Mouse (Mus musculus) thymus, adult 2 months (tissue): ENCODE results near the gene Ivd. TPM values are rescaled to one million over a fixed set of nuclear protein-coding genes. Genes with fewer than 3 reads are reported as not detected.
A peak's percentile ranks its signal among the peaks of the same experiment; 100 is the strongest.

Experiments used
- DNase-seq: peaks from one replicate; pipeline ENCODE4 v3.0.0; 2021
- H3K27ac ChIP-seq: fragments of 200-500 bp; 2 replicates; pipeline ENCODE4 v1.5.1; 2012; ENCODE audit warnings: low read length, control low read depth; ENCODE audit not compliant: control insufficient read depth, insufficient read depth
- H3K27me3 ChIP-seq: fragments of 200-500 bp; 2 replicates; pipeline ENCODE4 v1.6.1; 2012; ENCODE audit warnings: mild to moderate bottlenecking, low read length, moderate library complexity, mixed read lengths; ENCODE audit not compliant: control insufficient read depth, insufficient read depth
- H3K36me3 ChIP-seq: fragments of 200-500 bp; 2 replicates; pipeline ENCODE4 v1.6.1; 2012; ENCODE audit warnings: mild to moderate bottlenecking, low read length, moderate library complexity; ENCODE audit not compliant: control insufficient read depth, insufficient read depth
- H3K4me1 ChIP-seq: fragments of 200-500 bp; replicated peaks from 2 replicates; pipeline ENCODE4 v1.6.1; 2012; ENCODE audit warnings: low read length; ENCODE audit not compliant: control insufficient read depth, insufficient read depth
- H3K4me3 ChIP-seq: fragments of 200-500 bp; 2 replicates; pipeline ENCODE4 v1.5.1; 2012; ENCODE audit warnings: mild to moderate bottlenecking, low read length, control low read depth, moderate library complexity; ENCODE audit not compliant: control insufficient read depth, insufficient read depth
- CTCF ChIP-seq: fragments of 200-500 bp; IDR thresholded peaks from 2 replicates; pipeline ENCODE4 v1.5.1; 2012; ENCODE audit warnings: mild to moderate bottlenecking, control low read depth, low read length, moderate library complexity, borderline replicate concordance; ENCODE audit not compliant: control insufficient read depth, poor library complexity, insufficient read depth; ENCODE audit errors: extremely low read depth
- POLR2A ChIP-seq: fragments of 200-500 bp; IDR thresholded peaks from 2 replicates; pipeline ENCODE4 v1.6.1; 2012; ENCODE audit warnings: mild to moderate bottlenecking, low read length, control low read depth, moderate library complexity; ENCODE audit not compliant: control insufficient read depth, poor library complexity, insufficient read depth; ENCODE audit errors: extremely low read depth
- WGBS: fragments of 180-500 bp; shearing (Covaris S2); methylation state at CpG from one replicate; pipeline ENCODE4 v1.1.7; 2018; 5-methylcytosine and 5-hydroxymethylcytosine counted together
- polyA plus RNA-seq: library from polyadenylated mRNA; depleted of rRNA; stranded (reverse); fragments of >200 nt; gene quantifications from 2 replicates; pipeline ENCODE4 v1.2.3, GENCODE M21; 2012

The Ivd gene
- polyA plus RNA-seq, 1 experiment = 50.6 TPM

DNA sequence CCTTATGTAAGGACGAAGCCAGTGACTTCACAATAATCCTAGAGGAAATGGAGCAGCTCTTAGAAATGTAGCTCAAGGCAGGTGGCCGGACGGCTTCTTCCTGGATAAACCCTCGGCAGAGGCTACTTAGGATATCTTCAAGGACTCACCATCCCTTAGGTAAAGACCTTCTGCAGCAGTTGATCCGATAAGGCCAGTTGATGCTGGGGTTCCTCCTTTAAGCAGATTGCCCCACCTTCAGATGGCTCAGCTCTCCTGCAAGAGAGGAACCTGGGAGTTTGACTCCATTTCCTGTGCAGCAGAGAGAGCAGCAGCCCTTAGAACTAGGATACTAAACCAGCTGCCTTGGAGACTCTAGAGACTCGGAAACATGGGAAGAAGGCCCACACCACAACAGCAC is 27.7 kb upstream of the Ivd start:
- Histone ChIP-seq H3K27ac (no peak overlapping the region), H3K36me3 (peaks cover 37% of the 10 kb centered on the region), H3K27me3 (no peaks in the 10 kb centered on the region), H3K4me3 (no peak overlapping the region), H3K4me1 (no peaks in the 10 kb centered on the region)
- no peak for TF ChIP-seq CTCF
- TF ChIP-seq POLR2A = no peak
- no peak for DNase-seq
- 92% methylated on average over 6 of the region's 6 CpGs for WGBS

DNA sequence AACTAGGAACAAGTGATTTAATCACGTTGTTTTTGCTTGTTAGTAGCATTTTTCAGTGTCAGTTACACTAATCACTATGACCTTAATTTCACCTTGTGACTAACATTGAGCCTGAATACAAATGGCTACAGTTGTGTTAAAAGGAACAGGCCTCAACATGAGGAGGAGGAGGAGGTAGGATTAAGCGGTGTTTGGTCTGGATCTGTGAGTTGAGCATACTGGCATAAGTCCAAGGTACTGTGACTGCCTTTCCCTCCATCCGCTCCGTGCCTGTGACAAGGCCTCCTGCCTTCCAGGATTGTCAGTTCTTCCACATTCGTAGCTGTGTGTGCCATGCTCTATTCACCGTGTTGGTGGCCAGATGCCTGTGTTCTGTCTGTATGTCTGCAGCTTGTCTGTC is 26.6 kb upstream of the Ivd start:
- Histone ChIP-seq H3K27ac (no peak overlapping the region), H3K36me3 (peaks cover 30% of the 10 kb centered on the region), H3K27me3 (no peaks in the 10 kb centered on the region), H3K4me3 (no peak overlapping the region), H3K4me1 (no peaks in the 10 kb centered on the region)
- no peak for DNase-seq
- 95% methylated on average over 6 of the region's 6 CpGs for WGBS
- TF ChIP-seq POLR2A (no peak), CTCF (no peak)

- Histone ChIP-seq H3K4me1 (no peaks in the 10 kb centered on the region), H3K27me3 (no peaks in the 10 kb centered on the region), H3K36me3 (peaks cover 17% of the 10 kb centered on the region; the same call in 1 of the 2 replicates), H3K4me3 (no peak overlapping the region), H3K27ac (no peak overlapping the region)
- no peak for TF ChIP-seq CTCF
- TF ChIP-seq POLR2A = no peak
- DNase-seq = no peak
- 30% methylated on average over 5 of the region's 5 CpGs for WGBS
Observed at GRCm38 (mm10) chr2:118838330-118838729, 23.4 kb upstream of the Ivd start.

GRCm38 (mm10) chr2:118841186-118841585 is 20.6 kb upstream of the Ivd start:
- Histone ChIP-seq H3K27me3 (no peaks in the 10 kb centered on the region), H3K27ac (no peak overlapping the region), H3K4me1 (peaks cover 7% of the 10 kb centered on the region), H3K36me3 (no peaks in the 10 kb centered on the region), H3K4me3 (no peak overlapping the region)
- no peak for DNase-seq
- WGBS = 84% methylated on average over 5 of the region's 5 CpGs
- TF ChIP-seq POLR2A (no peak), CTCF (no peak)

GRCm38 (mm10) chr2:118841774-118842173 is 20.0 kb upstream of the Ivd start:
- DNase-seq = no peak
- WGBS = 77% methylated on average over 4 of the region's 4 CpGs
- Histone ChIP-seq H3K4me3 (no peak overlapping the region), H3K36me3 (no peaks in the 10 kb centered on the region), H3K4me1 (peaks cover 10% of the 10 kb centered on the region), H3K27me3 (no peaks in the 10 kb centered on the region), H3K27ac (no peak overlapping the region)
- TF ChIP-seq CTCF (no peak), POLR2A (no peak)

GRCm38 (mm10) chr2:118844427-118844826 is 17.3 kb upstream of the Ivd start:
- Histone ChIP-seq H3K27ac (no peak overlapping the region), H3K4me1 (peaks cover 16% of the 10 kb centered on the region), H3K27me3 (no peaks in the 10 kb centered on the region), H3K4me3 (no peak overlapping the region), H3K36me3 (no peaks in the 10 kb centered on the region)
- TF ChIP-seq POLR2A (no peak), CTCF (no peak)
- no peak for DNase-seq
- WGBS = 90% methylated on average over 3 of the region's 3 CpGs

GRCm38 (mm10) chr2:118846246-118846645 is 15.5 kb upstream of the Ivd start:
- TF ChIP-seq CTCF (no peak), POLR2A (peak; percentile 29; the same call in 1 of the 2 replicates)
- WGBS = 34% methylated on average over 7 of the region's 7 CpGs
- Histone ChIP-seq H3K4me3 (no peak overlapping the region), H3K4me1 (peaks cover 16% of the 10 kb centered on the region), H3K27ac (no peak overlapping the region), H3K27me3 (no peaks in the 10 kb centered on the region), H3K36me3 (no peaks in the 10 kb centered on the region)
- peak; percentile 78 for DNase-seq
